Mouse (Mus musculus): ENCODE results near the gene Atp5f1. TPM values are rescaled to one million over a fixed set of nuclear protein-coding genes. Genes with fewer than 3 reads are reported as not detected.

Atp5f1 gene
- polyA plus RNA-seq, 1 experiment from 2014 or later, result 467 TPM

GRCm38 (mm10) chr3:105910519-105911190, 49.2 kb downstream of the Atp5f1 start:
- Histone ChIP-seq H3K9ac (no peak overlapping the region), H3K9me3 (no peaks in the 10 kb centered on the region), H3K27ac (no peak overlapping the region), H3K4me2 (no peak overlapping the region), H3K27me3 (no peaks in the 10 kb centered on the region), H3K36me3 (no peaks in the 10 kb centered on the region), H3K4me3 (no peak overlapping the region), H3K4me1 (peaks cover 21% of the 10 kb centered on the region)
- 73% methylated on average over 11 of the region's 11 CpGs for WGBS
- ATAC-seq (ENCODE audit: borderline replicate concordance, extremely low read depth, low FRiP score, low TSS enrichment), result no peak

GRCm38 (mm10) chr3:105908976-105909375, 50.9 kb downstream of the Atp5f1 start:
- Histone ChIP-seq H3K4me2 (no peak overlapping the region), H3K4me1 (peaks cover 8% of the 10 kb centered on the region), H3K9ac (no peak overlapping the region), H3K9me3 (no peaks in the 10 kb centered on the region), H3K27me3 (no peaks in the 10 kb centered on the region), H3K36me3 (no peaks in the 10 kb centered on the region), H3K27ac (no peak overlapping the region), H3K4me3 (no peak overlapping the region)
- WGBS, result 80% methylated on average over 4 of the region's 4 CpGs
- ATAC-seq (ENCODE audit: borderline replicate concordance, extremely low read depth, low FRiP score, low TSS enrichment), result no peak

GRCm38 (mm10) chr3:105907956-105908655, 51.8 kb downstream of the Atp5f1 start:
- no peaks in the 10 kb centered on the region for H3K27me3 ChIP-seq
- no peak overlapping the region for H3K9ac ChIP-seq
- H3K27ac ChIP-seq, result no peak overlapping the region
- no peak overlapping the region for H3K4me3 ChIP-seq
- ATAC-seq (ENCODE audit: borderline replicate concordance, extremely low read depth, low FRiP score, low TSS enrichment), result no peak
- no peak overlapping the region for H3K4me2 ChIP-seq
- H3K4me1 ChIP-seq, result no peaks in the 10 kb centered on the region
- no peaks in the 10 kb centered on the region for H3K36me3 ChIP-seq
- 27% methylated on average over 9 of the region's 9 CpGs for WGBS
- no peaks in the 10 kb centered on the region for H3K9me3 ChIP-seq

GRCm38 (mm10) chr3:105904721-105905120, 55.2 kb downstream of the Atp5f1 start:
- H3K27ac ChIP-seq, result no peak overlapping the region
- H3K36me3 ChIP-seq, result no peaks in the 10 kb centered on the region
- no peak overlapping the region for H3K4me2 ChIP-seq
- H3K9me3 ChIP-seq, result no peaks in the 10 kb centered on the region
- peaks cover under 1% of the 10 kb centered on the region for H3K4me1 ChIP-seq
- WGBS, result 92% methylated on average over 9 of the region's 9 CpGs
- ATAC-seq (ENCODE audit: borderline replicate concordance, extremely low read depth, low FRiP score, low TSS enrichment), result no peak
- H3K4me3 ChIP-seq, result no peak overlapping the region
- no peaks in the 10 kb centered on the region for H3K27me3 ChIP-seq
- H3K9ac ChIP-seq, result no peak overlapping the region

GRCm38 (mm10) chr3:105904213-105904612, 55.7 kb downstream of the Atp5f1 start:
- Histone ChIP-seq H3K27ac (no peak overlapping the region), H3K9ac (no peak overlapping the region), H3K27me3 (no peaks in the 10 kb centered on the region), H3K4me2 (no peak overlapping the region), H3K36me3 (no peaks in the 10 kb centered on the region), H3K4me1 (peaks cover 4% of the 10 kb centered on the region), H3K9me3 (no peaks in the 10 kb centered on the region), H3K4me3 (no peak overlapping the region)
- 51% methylated on average over 4 of the region's 4 CpGs for WGBS
- ATAC-seq (ENCODE audit: borderline replicate concordance, extremely low read depth, low FRiP score, low TSS enrichment), result no peak

GRCm38 (mm10) chr3:105901468-105901867, 58.4 kb downstream of the Atp5f1 start:
- 61% methylated on average over 4 of the region's 4 CpGs for WGBS
- Histone ChIP-seq H3K4me2 (no peak overlapping the region), H3K9ac (no peak overlapping the region), H3K27ac (no peak overlapping the region), H3K4me3 (no peak overlapping the region), H3K4me1 (peaks cover 4% of the 10 kb centered on the region), H3K9me3 (no peaks in the 10 kb centered on the region), H3K36me3 (no peaks in the 10 kb centered on the region), H3K27me3 (no peaks in the 10 kb centered on the region)
- ATAC-seq (ENCODE audit: borderline replicate concordance, extremely low read depth, low FRiP score, low TSS enrichment), result no peak

- Histone ChIP-seq H3K9ac (no peak overlapping the region), H3K27ac (no peak overlapping the region), H3K4me1 (peaks cover 4% of the 10 kb centered on the region), H3K9me3 (no peaks in the 10 kb centered on the region), H3K4me2 (no peak overlapping the region), H3K36me3 (no peaks in the 10 kb centered on the region), H3K27me3 (no peaks in the 10 kb centered on the region), H3K4me3 (no peak overlapping the region)
- WGBS, result 71% methylated on average over 3 of the region's 3 CpGs
- ATAC-seq (ENCODE audit: borderline replicate concordance, extremely low read depth, low FRiP score, low TSS enrichment), result no peak
These were observed 59.2 kb downstream of the Atp5f1 start for GRCm38 (mm10) chr3:105900716-105901115.

- Histone ChIP-seq H3K27ac (no peak overlapping the region), H3K4me2 (no peak overlapping the region), H3K4me3 (no peak overlapping the region), H3K27me3 (no peaks in the 10 kb centered on the region), H3K9ac (no peak overlapping the region), H3K9me3 (no peaks in the 10 kb centered on the region), H3K4me1 (peaks cover 8% of the 10 kb centered on the region), H3K36me3 (no peaks in the 10 kb centered on the region)
- 74% methylated on average over 6 of the region's 6 CpGs for WGBS
- ATAC-seq (ENCODE audit: borderline replicate concordance, extremely low read depth, low FRiP score, low TSS enrichment), result no peak
These were observed 59.6 kb downstream of the Atp5f1 start for GRCm38 (mm10) chr3:105900266-105900665.

GRCm38 (mm10) chr3:105899394-105900147, 60.3 kb downstream of the Atp5f1 start:
- Histone ChIP-seq H3K36me3 (no peaks in the 10 kb centered on the region), H3K27ac (no peak overlapping the region), H3K9me3 (no peaks in the 10 kb centered on the region), H3K4me2 (no peak overlapping the region), H3K9ac (no peak overlapping the region), H3K4me3 (no peak overlapping the region), H3K4me1 (peaks cover 13% of the 10 kb centered on the region), H3K27me3 (no peaks in the 10 kb centered on the region)
- 35% methylated on average over 8 of the region's 8 CpGs for WGBS
- ATAC-seq (ENCODE audit: borderline replicate concordance, extremely low read depth, low FRiP score, low TSS enrichment), result peak; percentile 47; the same call in 1 of the 2 replicates

GRCm38 (mm10) chr3:105898861-105899260, 61.0 kb downstream of the Atp5f1 start:
- Histone ChIP-seq H3K9ac (no peak overlapping the region), H3K27ac (no peak overlapping the region), H3K9me3 (no peaks in the 10 kb centered on the region), H3K27me3 (no peaks in the 10 kb centered on the region), H3K4me1 (peaks cover 20% of the 10 kb centered on the region), H3K4me3 (no peak overlapping the region), H3K36me3 (no peaks in the 10 kb centered on the region), H3K4me2 (no peak overlapping the region)
- WGBS, result 78% methylated on average over 11 of the region's 11 CpGs
- no peak for ATAC-seq (ENCODE audit: borderline replicate concordance, extremely low read depth, low FRiP score, low TSS enrichment)

- 68% methylated on average over 2 of the region's 2 CpGs for WGBS
- Histone ChIP-seq H3K27me3 (no peaks in the 10 kb centered on the region), H3K4me3 (no peak overlapping the region), H3K27ac (no peak overlapping the region), H3K9me3 (no peaks in the 10 kb centered on the region), H3K4me1 (peaks cover 22% of the 10 kb centered on the region), H3K4me2 (no peak overlapping the region), H3K36me3 (no peaks in the 10 kb centered on the region), H3K9ac (no peak overlapping the region)
- no peak for ATAC-seq (ENCODE audit: borderline replicate concordance, extremely low read depth, low FRiP score, low TSS enrichment)
These were observed 61.6 kb downstream of the Atp5f1 start for GRCm38 (mm10) chr3:105898325-105898724.

- H3K27me3 ChIP-seq, result no peaks in the 10 kb centered on the region
- no peak overlapping the region for H3K4me3 ChIP-seq
- H3K9ac ChIP-seq, result no peak overlapping the region
- H3K4me2 ChIP-seq, result no peak overlapping the region
- peaks cover 31% of the 10 kb centered on the region for H3K4me1 ChIP-seq
- no peaks in the 10 kb centered on the region for H3K36me3 ChIP-seq
- 81% methylated on average over 3 of the region's 3 CpGs for WGBS
- ATAC-seq (ENCODE audit: borderline replicate concordance, extremely low read depth, low FRiP score, low TSS enrichment), result no peak
- no peaks in the 10 kb centered on the region for H3K9me3 ChIP-seq
- H3K27ac ChIP-seq, result no peak overlapping the region
These were observed 63.1 kb downstream of the Atp5f1 start for GRCm38 (mm10) chr3:105896811-105897210.
